Mouse (Mus musculus) limb, embryonic 12.5 days (tissue): ENCODE measurements around the gene Brca2. TPM values are rescaled to one million over a fixed set of nuclear protein-coding genes. Genes with fewer than 3 reads are reported as not detected.
"Not testable (repeated sequence)": the region's sequence is repeated elsewhere in the genome, so short reads cannot be mapped to it uniquely, and the experiment has no call there.

Experiments used
- ATAC-seq: fragments of 200-750 bp; cut with Nextera tagmentation; 2 replicates; pipeline ENCODE4 v1.8.0; 2017; ENCODE audit warnings: low read depth, moderate TSS enrichment; ENCODE audit not compliant: insufficient number of reproducible peaks, insufficient read depth, low FRiP score, low TSS enrichment
- H3K27ac ChIP-seq: fragments of 300-500 bp; sonication (generic); 2 replicates; pipeline ENCODE4 v1.5.1; 2016; ENCODE audit warnings: mild to moderate bottlenecking, moderate library complexity
- H3K27me3 ChIP-seq: fragments of 300-500 bp; sonication (generic); 2 replicates; pipeline ENCODE4 v1.6.1; 2016; ENCODE audit warnings: mild to moderate bottlenecking, moderate library complexity
- H3K36me3 ChIP-seq: fragments of 300-500 bp; sonication (generic); 2 replicates; pipeline ENCODE4 v1.6.1; 2016; ENCODE audit warnings: mild to moderate bottlenecking, moderate library complexity
- H3K4me1 ChIP-seq: fragments of 300-500 bp; sonication (generic); replicated peaks from 2 replicates; pipeline ENCODE4 v1.6.1; 2016
- H3K4me2 ChIP-seq: fragments of 300-500 bp; sonication (generic); 2 replicates; pipeline ENCODE4 v1.6.1; 2016; ENCODE audit warnings: mild to moderate bottlenecking, moderate library complexity
- H3K4me3 ChIP-seq: fragments of 300-500 bp; sonication (generic); replicated peaks from 2 replicates; pipeline ENCODE4 v1.5.1; 2016; ENCODE audit warnings: mild to moderate bottlenecking
- H3K9ac ChIP-seq: fragments of 300-500 bp; sonication (generic); replicated peaks from 2 replicates; pipeline ENCODE4 v1.6.1; 2016; ENCODE audit warnings: mild to moderate bottlenecking, moderate library complexity
- H3K9me3 ChIP-seq: fragments of 300-500 bp; sonication (generic); 2 replicates; pipeline ENCODE4 v1.6.1; 2016; ENCODE audit warnings: mild to moderate bottlenecking, moderate library complexity
- WGBS: fragments of 180-500 bp; shearing (Covaris S2); methylation state at CpG from one replicate; pipeline ENCODE4 v1.1.7; 2016; 5-methylcytosine and 5-hydroxymethylcytosine counted together
- polyA plus RNA-seq: library from polyadenylated mRNA; unstranded; fragments of >200 nt; fragmentation: Nextera tagmentation; extraction: Ambion mirVana; gene quantifications from 2 replicates; pipeline ENCODE4 v1.2.1, GENCODE M21; 2016

The Brca2 gene
- polyA plus RNA-seq, result 32.0 and 35.1 TPM in 2 replicates

DNA sequence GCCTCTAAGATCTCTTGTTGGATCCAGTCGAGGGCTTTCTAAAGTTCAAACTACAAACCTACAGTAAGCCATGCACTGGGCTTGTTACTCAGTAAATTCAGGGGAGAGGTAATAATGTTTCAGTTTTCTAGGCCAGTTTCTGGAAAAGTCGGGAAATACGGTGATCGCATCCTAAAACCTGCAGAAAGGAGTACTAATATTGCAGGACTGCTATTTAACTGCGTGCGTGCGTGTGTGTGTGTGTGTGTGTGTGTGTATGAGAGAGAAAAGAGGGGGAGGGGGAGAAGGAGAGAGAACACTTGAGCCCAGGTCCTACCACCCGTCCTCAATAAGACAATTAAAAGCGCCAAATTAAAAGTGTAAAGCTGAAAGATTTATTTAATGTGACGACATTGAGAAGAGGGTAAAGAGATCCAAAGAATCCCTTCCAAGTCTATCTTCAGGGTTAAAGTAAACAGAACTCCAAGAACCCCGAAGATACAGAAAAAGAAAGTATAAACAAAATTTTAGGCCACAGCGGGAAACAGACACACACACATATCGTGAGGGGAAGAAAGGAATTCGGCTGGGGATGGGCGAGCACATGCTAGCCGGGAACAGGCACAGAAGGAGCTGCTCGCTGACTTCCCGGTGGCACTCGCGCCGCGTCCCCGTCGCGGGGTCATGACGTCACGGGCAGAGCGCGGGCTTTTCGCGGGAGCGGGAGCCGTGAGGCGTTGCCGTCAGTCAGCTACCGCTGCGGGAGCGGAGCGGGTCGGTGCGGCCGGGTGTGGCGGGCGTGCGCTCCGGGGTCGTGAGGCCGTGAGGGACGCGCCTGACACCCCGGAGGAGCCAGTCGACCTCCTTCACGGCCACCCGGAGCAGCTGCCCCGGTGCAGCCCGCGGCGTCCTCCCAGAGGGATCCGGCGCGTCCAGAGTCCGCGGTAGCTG lies at the start of gene Brca2:
Gene Brca2 (plus strand): TSS at position 694 of the 930 bp plus-strand sequence.
- Histone ChIP-seq H3K4me2 (peak within 1 kb of the TSS; percentile 70), H3K9ac (peak within 1 kb of the TSS; percentile 95), H3K36me3 (peaks cover 4% of the 10 kb centered on the region; the same call in 1 of the 2 replicates), H3K27ac (peak within 1 kb of the TSS; percentile 84), H3K9me3 (no peaks in the 10 kb centered on the region), H3K4me3 (peak within 1 kb of the TSS; percentile 76), H3K4me1 (peaks cover 7% of the 10 kb centered on the region), H3K27me3 (no peaks in the 10 kb centered on the region)
- peak; percentile 89 for ATAC-seq
- WGBS, result 7% methylated on average over 60 of the region's 63 CpGs

DNA sequence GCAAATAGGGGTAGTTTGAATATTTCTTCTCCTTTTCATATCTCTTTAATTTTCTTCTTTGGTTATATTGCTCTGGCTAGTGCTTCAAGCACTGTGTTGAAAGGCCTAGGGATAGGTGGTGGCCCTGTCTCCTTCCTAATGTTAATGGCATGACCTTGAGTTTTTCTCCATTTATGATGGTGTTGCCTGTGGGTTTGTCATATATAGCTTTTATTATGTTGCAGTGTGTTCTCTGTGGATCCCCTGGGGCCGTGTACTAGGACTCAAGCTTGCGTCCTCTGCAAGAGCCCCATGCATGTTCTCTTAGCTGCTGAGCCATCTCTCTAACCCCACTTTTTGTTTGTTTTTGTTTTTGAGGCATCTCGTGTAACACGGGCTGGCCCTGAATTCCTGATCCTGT lies 45.1 kb upstream of the Brca2 start:
- no peaks in the 10 kb centered on the region for H3K27me3 ChIP-seq
- no peak for ATAC-seq
- no peaks in the 10 kb centered on the region for H3K36me3 ChIP-seq
- no peak overlapping the region for H3K9ac ChIP-seq
- no peaks in the 10 kb centered on the region for H3K4me1 ChIP-seq
- no peak overlapping the region for H3K4me2 ChIP-seq
- no peak overlapping the region for H3K27ac ChIP-seq
- no peak overlapping the region for H3K4me3 ChIP-seq
- H3K9me3 ChIP-seq, result no peaks in the 10 kb centered on the region
- 72% methylated on average over 4 of the region's 4 CpGs for WGBS

DNA sequence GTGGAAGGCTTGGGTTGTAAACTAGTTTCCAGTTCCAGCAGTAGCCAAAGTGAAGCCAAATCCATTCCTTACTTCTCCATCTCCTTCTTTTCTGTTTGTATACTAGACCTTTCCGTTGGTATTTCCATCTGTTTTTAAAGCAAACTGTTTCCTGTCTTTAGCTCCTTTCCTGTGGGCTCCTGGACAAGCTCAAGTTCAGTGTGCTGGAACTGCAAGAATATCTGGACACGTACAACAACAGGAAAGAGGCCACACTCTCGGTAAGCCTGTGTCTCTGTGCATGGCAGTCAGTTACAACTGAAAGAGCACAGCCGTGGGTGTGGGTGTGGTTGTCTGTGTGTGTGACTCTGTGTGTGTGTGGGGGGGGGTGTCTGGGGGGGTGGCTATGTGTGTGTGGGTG lies 43.8 kb upstream of the Brca2 start:
- Histone ChIP-seq H3K4me1 (no peaks in the 10 kb centered on the region), H3K36me3 (no peaks in the 10 kb centered on the region), H3K9me3 (no peaks in the 10 kb centered on the region), H3K4me2 (no peak overlapping the region), H3K27ac (no peak overlapping the region), H3K27me3 (no peaks in the 10 kb centered on the region), H3K4me3 (no peak overlapping the region), H3K9ac (no peak overlapping the region)
- ATAC-seq, result no peak
- 59% methylated on average over 4 of the region's 4 CpGs for whole genome bisulfite sequencing

DNA sequence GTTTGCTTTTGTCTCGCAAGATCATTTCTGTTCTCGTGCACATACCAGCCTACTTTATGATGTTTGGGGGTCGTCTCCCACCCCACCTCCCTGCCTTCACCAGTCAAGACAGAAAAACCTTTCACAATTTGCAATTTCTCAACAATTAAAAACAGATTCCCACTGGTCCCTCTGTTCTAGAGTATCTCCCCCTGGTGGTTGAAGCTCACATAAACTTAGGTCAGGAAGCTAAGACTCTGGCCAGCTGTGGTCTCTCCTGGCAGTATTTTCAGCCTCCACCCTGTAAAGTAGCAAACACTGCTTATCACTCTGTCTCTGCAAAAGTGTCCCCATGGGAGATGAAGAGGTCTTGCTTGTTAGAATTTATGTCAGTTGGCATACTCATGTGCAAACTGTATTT lies 37.2 kb upstream of the Brca2 start:
- Histone ChIP-seq H3K9ac (no peak overlapping the region), H3K36me3 (no peaks in the 10 kb centered on the region), H3K27me3 (no peaks in the 10 kb centered on the region), H3K9me3 (no peaks in the 10 kb centered on the region), H3K4me3 (no peak overlapping the region), H3K4me2 (no peak overlapping the region), H3K4me1 (peaks cover 1% of the 10 kb centered on the region; the same call in 1 of the 2 replicates), H3K27ac (no peak overlapping the region)
- peak; percentile 52; the same call in 1 of the 2 replicates for ATAC-seq
- 39% methylated on average over 3 of the region's 3 CpGs for WGBS

DNA sequence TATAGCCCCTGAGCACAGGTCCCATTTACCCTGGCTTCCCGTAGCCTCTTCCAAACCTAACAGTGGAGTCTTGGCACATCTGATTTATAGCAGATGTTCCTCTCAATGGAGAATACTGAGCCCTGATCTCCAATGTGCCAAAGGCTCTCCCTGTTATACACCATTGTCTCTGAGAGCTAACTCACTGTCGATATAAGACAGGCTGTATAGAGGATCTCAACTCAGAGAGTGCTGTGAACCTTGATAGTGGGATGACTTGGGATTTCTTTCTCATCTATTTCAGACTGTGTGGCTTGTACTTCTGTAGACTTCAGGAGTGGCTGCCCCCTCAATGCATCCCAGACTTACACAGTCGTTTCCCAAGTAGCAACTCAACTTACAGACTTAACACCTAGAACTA lies 32.1 kb upstream of the Brca2 start:
- WGBS, result 75% methylated on average over 3 of the region's 3 CpGs

DNA sequence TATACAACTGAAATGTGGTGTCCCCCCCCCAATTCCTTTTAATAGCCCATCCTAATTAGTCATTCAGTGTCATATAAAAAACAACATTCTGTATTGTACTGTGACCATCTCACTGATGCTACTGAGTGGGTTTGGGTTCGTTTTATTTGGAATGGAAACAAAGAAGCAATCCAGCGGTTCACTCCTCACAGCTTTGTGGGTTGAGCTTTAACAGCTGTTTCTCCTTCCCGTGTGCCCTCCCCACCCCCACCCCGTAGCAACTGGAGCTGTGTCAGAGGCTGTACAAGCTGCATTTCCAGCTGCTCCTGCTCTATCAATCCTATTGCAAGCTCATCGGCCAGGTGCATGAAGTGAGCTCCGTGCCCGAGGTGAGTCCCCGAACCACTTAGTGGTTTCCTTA lies 31.6 kb upstream of the Brca2 start:
- Histone ChIP-seq H3K4me3 (no peak overlapping the region), H3K9ac (no peak overlapping the region), H3K4me2 (0 out of 2 replicates have a peak overlapping the region, but pooled peaks have one; percentile 8), H3K36me3 (0 out of 2 replicates have a peak, but pooled peaks cover 2% of the 10 kb centered on the region), H3K9me3 (no peaks in the 10 kb centered on the region), H3K4me1 (peaks cover 13% of the 10 kb centered on the region; the same call in 1 of the 2 replicates), H3K27ac (peak overlapping the region; percentile 47; the same call in 1 of the 2 replicates), H3K27me3 (no peaks in the 10 kb centered on the region)
- peak; percentile 86; the same call in 1 of the 2 replicates for ATAC-seq
- WGBS, result 46% methylated on average over 8 of the region's 8 CpGs

More for the DNA sequence above, 32.1 kb upstream of the Brca2 start:
- Histone ChIP-seq H3K9me3 (no peaks in the 10 kb centered on the region), H3K36me3 (no peaks in the 10 kb centered on the region), H3K4me3 (no peak overlapping the region), H3K27me3 (no peaks in the 10 kb centered on the region), H3K4me2 (no peak overlapping the region), H3K27ac (peak overlapping the region; percentile 45; the same call in 1 of the 2 replicates), H3K4me1 (peaks cover 13% of the 10 kb centered on the region; the same call in 1 of the 2 replicates), H3K9ac (no peak overlapping the region)
- ATAC-seq, result no peak

DNA sequence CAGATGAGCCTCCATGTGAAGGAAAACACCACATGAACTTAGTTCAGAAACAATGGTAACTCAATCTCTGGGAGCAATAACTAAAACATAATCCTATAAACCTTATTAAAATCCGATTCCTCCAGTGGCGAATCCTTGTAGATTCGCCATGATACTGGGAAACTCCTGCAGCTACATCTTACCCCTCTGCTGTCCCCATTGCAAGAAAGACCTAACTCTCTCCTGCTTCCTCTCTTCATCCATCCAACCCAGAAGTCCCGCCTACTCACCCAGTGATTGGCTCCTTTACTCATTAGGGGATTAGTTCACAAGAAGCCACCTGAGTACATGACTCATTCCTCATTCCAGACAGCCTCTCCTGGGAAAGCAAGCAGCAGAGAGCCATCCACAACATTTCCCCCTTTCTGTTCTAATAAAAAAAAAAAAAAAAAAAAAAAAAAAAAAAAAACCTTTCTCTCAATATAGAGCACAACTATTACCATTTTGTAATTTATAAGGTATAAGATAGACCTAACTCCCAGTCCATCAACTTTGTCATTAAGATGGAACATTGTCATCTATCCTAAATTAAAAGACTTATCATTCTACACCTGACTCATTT lies 30.8 kb upstream of the Brca2 start:
- not testable (repeated sequence) for ATAC-seq, H3K9me3 ChIP-seq, H3K4me3 ChIP-seq, H3K9ac ChIP-seq, H3K4me2 ChIP-seq, H3K36me3 ChIP-seq, H3K27me3 ChIP-seq
- WGBS, result 90% methylated on average over 4 of the region's 4 CpGs
- peaks cover 13% of the 10 kb centered on the region; the same call in 1 of the 2 replicates for H3K4me1 ChIP-seq
- H3K27ac ChIP-seq, result peak overlapping the region; percentile 47; the same call in 1 of the 2 replicates

DNA sequence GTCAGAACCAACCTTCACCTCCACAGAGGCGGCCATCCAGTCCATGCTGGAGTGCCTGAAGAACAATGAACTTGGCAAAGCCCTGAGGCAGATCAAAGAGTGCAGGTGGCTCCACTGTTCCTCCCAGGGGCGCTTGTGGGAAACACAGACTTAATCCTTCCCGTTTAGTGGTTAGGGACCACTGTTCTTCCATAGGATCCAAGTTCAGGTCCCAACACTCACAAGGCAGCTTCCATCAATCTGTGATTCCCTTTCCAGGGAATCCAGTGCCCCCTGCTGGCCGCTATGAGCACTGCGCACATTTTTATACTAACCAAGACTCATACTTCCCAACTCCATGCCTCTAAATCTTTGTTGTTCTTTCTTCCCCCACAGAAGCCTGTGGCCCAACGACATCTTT lies 26.6 kb upstream of the Brca2 start:
- Histone ChIP-seq H3K27ac (no peak overlapping the region), H3K9ac (no peak overlapping the region), H3K4me3 (no peak overlapping the region), H3K36me3 (0 out of 2 replicates have a peak, but pooled peaks cover 7% of the 10 kb centered on the region), H3K4me1 (0 out of 2 replicates have a peak, but pooled peaks cover 5% of the 10 kb centered on the region), H3K27me3 (no peaks in the 10 kb centered on the region), H3K4me2 (no peak overlapping the region), H3K9me3 (no peaks in the 10 kb centered on the region)
- no peak for ATAC-seq
- 43% methylated on average over 6 of the region's 6 CpGs for WGBS

DNA sequence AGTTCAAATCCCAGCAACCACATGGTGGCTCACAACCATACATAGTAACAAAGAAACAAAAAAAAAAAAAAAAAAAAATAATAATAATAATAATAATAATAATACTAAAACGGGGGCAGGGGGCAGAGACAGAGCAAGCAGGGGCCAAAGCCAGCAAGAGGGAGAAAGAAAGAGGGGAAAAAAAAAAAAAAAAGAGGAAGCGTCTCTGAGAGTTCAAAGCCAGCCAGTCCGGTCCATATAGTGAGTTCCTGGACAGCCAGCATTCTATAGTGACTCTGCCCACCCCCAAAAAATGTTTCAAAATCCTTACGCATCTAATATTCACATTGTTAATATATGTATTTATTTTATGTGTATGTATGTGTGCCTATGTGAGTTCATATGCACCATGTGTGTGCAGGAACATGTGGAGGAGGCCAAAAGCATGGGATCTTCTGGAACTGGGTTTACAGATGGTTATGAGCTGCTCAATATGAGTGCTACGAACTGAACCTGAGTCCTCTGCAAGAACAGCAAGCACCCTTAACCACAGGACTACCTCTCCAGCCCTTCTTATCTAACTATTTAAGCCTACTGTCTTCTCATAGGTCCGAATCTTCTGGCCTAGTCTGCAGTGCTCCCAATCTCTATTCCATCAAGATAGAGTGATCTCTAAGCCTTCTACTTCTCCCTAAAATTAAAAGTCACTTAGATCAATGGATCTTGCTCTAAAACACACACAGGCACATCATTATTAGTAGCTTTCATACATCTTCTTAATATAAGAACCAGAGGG lies 11.8 kb upstream of the Brca2 start:
- Histone ChIP-seq H3K27me3 (no peaks in the 10 kb centered on the region), H3K27ac (no peak overlapping the region), H3K9ac (no peak overlapping the region), H3K4me1 (no peaks in the 10 kb centered on the region), H3K4me2 (no peak overlapping the region), H3K36me3 (no peaks in the 10 kb centered on the region), H3K4me3 (no peak overlapping the region), H3K9me3 (no peaks in the 10 kb centered on the region)
- ATAC-seq, result no peak
- WGBS, result 79% methylated on average over 6 of the region's 6 CpGs

DNA sequence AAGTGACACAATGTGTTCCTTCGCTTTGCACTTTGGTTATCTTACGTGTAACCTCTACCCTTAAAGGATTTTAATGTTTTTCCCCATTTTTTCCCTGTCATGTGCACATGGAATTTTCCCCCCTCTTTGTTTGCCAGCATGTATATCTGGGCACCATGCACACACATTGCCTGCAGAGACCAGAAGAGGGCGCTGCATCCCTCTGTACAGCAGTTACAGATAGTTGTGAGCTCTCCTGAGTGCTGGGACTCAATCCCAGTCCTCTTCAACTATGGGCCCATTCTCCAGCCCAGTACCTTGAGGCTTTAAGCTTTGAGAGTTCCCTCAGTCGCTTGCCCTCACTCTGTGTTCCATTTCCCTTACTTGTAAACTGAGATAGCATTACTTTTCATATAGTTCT lies 9.2 kb upstream of the Brca2 start:
- Histone ChIP-seq H3K27me3 (no peaks in the 10 kb centered on the region), H3K4me2 (no peak overlapping the region), H3K4me1 (no peaks in the 10 kb centered on the region), H3K36me3 (no peaks in the 10 kb centered on the region), H3K9me3 (no peaks in the 10 kb centered on the region), H3K27ac (no peak overlapping the region), H3K9ac (no peak overlapping the region), H3K4me3 (no peak overlapping the region)
- ATAC-seq, result no peak
- 83% methylated on average over 4 of the region's 4 CpGs for WGBS

DNA sequence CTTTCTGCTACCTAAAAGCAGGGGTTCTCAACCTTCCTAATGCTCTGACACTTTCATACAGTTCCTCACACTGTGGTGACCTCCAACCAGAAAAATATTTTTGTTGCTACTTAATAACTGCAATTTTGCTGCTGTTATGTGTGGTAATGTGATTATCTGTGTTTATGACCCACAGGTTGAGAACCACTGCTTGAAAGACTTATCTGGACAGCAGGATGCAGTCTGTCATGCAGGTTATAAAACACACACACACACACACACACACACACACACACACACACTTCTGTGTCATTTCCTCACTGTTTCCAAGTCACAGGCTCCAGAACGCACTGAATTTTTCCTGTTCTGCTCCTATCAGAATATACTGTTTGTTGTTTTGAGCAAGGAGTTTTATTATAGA lies 8.4 kb upstream of the Brca2 start:
- Histone ChIP-seq H3K4me1 (no peaks in the 10 kb centered on the region), H3K4me3 (no peak overlapping the region), H3K4me2 (no peak overlapping the region), H3K9ac (no peak overlapping the region), H3K27me3 (no peaks in the 10 kb centered on the region), H3K9me3 (no peaks in the 10 kb centered on the region), H3K36me3 (no peaks in the 10 kb centered on the region), H3K27ac (no peak overlapping the region)
- 82% methylated on average over 1 of the region's 1 CpGs for WGBS
- no peak for ATAC-seq
